Mouse (Mus musculus) megakaryocyte, embryonic 14.5 days (primary cell): Measurements from ENCODE around the gene Coa7.

Source experiments
- FLI1 ChIP-seq: IDR thresholded peaks from 2 replicates; pipeline ENCODE4 v1.6.1; 2012; ENCODE audit warnings: low read length, inconsistent platforms, mixed read lengths
- GATA1 ChIP-seq: IDR thresholded peaks from 3 replicates; pipeline ENCODE4 v1.6.1; 2012; ENCODE audit warnings: mixed read lengths, low read length, inconsistent platforms, borderline replicate concordance

- TF ChIP-seq GATA1 (no peak), FLI1 (no peak)
Observed at GRCm38 (mm10) chr4:108363355-108364110, 35.6 kb downstream of the Coa7 start.
